ENCODE assay signal across 11 mouse cellular contexts in the genomic region with DNA sequence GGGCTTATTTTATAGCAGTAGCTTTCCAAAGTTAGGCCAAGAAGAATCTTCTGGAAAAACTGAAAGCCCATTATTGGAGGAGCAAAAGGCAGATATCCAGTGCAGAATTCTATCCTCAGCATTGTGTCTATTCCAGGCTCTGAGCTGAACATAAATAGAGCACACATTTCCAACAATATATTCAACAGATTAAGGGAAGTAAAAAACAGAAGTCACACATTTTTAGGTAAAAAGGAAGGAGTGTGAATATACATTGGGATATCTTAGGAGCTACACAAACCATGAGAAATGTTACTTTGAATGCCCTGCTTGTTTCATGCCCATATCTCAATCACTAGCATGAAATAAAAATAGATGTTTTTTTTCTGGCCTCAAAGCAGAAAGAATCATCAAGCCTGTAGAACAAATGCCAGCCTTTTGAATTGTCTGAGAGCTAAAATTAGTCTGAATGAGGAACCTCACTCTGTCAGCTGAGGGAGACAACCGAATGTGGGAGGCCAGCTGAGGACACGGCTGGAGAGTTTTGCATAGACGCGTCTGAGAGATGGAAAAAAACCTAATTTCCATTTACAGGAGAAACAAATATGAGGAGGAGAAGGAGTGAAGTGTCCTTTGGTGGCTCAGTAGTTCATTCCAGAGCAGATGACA. TPM values are rescaled to one million over a fixed set of nuclear protein-coding genes. Genes with fewer than 3 reads are reported as not detected.
DNase-seq lines count a peak whose midpoint lies in the region; ATAC-seq lines count a peak whose summit lies in the region.
"Had no signal": no experiment of that assay in that cellular context is flagged by ENCODE, and none has a peak within 500 bp of the region (broad histone marks: within the 10 kb centered on the region; RNA-seq: fewer than 3 reads in every experiment).

No protein-coding gene starts in this region.

- peak; percentile 80 for ATAC-seq in frontal cortex, adult (ENCODE audit: low TSS enrichment)
- no peak for ATAC-seq in activated CD4-positive, CD25-positive, alpha-beta regulatory T cell, adult 4 months

- DNase-seq in frontal cortex, postnatal 25 days (ENCODE audit: low spot score in 2 of 2): no peak
- peak; percentile 77 for DNase-seq in right cerebral cortex, adult 18-20 months
- no peak for DNase-seq in right cerebral cortex, postnatal 25 days
- DNase-seq in left cerebral cortex, adult 9 months (ENCODE audit: low spot score in 2 of 2): peak; percentile 47 to 63
- peak; percentile 81 for DNase-seq in telencephalon, adult 2 months (ENCODE audit: low read depth, low spot score)
- DNase-seq in urinary bladder, postnatal 4 days (ENCODE audit: low spot score in 2 of 2): no peak
- DNase-seq: cerebellum, postnatal 25 days; kidney, adult 11 months; liver, embryonic 13.5 days had no signal

RNA-seq across cellular contexts. Expression of gene Hpf1, which starts 22.6 kb away (rescaled TPM):
- 10 to 100 TPM; 55.4 to 56.7 TPM for polyA plus RNA-seq in activated CD4-positive, CD25-positive, alpha-beta regulatory T cell, adult 4 months (2017; shearing (Covaris generic))

Comparison
In these comparisons a context has a peak if more than half of its experiments do, and no peak if none do; other contexts are left out.
1. DNase-seq: peak in right cerebral cortex, adult 18-20 months (single experiment), left cerebral cortex, adult 9 months (2 of 2) and telencephalon, adult 2 months (single experiment); none in frontal cortex, postnatal 25 days (0 of 2), right cerebral cortex, postnatal 25 days (single experiment) and urinary bladder, postnatal 4 days (0 of 2).